Mouse (Mus musculus): ENCODE data around the gene Nkain4.
A peak's percentile ranks its signal among the peaks of the same experiment; 100 is the strongest.

The Nkain4 gene

DNA sequence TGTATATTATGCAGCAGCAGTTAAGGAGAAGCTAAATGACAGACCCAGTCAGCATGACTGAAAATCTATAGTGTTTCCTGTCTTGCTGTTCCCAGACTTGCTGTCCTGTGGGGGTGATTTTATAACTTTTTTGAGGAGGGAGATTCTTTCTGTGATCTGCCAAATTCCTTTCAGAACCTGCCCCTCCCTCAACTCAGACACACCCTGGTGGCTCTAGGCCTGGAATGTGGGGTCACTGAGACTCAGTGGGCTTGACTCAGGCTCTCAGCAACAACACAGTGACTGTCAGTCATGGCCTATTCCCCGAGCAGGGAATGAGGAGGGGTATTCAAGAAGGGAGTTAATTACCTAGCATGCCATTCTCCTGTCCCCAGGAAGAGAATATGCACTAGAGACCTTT, 4.6 kb downstream of the Nkain4 start:
- DNase-seq (ENCODE audit: low spot score): no peak

DNA sequence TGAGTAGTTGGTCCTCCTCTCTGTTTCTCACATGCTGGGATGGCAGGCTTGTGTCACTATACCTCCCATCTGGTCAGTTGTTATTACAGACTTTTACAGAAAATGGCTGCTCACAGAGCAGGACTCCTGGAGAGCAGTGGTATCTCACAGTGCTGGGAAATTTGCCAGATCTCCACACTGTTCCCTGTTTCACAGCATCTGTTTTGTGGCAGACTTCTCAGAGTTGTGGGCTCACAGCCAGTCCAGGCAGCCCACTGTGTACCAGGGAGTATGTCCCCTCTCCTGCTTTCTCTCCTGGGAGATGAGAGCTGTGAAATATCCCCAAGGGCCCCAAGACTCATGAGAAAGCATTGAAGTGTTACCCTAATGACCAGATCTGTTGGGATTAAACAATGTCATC, 12.6 kb downstream of the Nkain4 start:
- no peak for DNase-seq (ENCODE audit: low spot score)

DNA sequence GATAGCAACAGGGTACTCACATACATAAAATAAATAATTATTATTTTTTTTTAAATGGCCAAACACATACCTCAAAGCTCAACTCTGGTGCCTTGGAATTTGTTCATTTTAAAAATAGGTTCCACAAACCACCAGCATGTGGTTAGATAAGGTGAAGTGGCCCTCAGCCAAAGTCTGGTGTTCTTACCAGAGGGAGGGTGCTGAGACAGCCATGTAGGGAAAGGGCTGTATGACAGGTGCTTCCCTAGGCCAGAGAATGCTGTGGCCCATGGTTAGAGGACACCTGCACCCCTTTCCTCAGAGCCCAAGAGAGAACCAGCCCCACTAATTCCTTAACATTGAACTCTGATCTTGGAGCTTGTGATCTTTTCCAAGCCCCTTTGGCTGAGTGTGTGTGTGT, 14.3 kb downstream of the Nkain4 start:
- no peak for DNase-seq (ENCODE audit: low spot score)

DNA sequence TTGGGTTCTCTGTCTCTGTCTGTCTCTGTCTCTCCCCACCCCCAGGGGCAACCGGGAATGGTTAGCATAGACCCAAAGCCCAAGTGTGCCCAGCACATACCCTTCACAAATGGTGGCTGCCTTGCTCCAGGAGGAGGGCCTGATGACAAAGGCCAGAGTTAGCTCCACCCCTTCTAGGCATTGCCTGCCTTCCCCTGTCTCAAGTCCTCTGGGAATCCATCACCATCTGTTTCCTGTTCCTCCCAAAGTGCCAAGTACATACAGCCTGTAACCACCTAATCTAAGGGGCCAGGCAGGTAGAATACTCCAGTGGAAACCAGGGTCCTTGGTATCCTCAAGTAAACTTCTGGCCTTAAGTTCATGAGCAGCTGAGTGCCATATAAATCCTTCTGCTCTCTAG, 22.1 kb downstream of the Nkain4 start:
- no peak for DNase-seq (ENCODE audit: low spot score)

DNA sequence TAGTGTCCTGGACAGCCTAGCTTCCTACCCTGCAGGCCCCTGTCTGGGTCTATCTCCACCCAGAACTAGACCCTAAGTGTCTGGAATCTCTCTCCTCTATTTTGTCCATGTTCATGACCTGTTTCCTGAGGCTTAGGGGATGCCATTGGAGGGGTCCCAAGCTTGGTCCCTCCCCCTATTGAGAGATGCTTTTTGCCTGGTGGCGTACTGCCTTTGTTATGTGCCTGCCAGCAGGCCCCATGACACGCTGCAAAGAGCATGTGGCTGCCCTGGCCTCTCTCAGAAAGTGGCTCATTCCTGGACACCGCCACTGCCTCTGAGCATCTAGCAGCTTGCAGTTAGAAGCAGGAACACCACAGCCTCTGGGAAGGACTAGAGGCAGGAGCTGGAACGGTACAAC, 25.8 kb downstream of the Nkain4 start, which contains the start of gene Birc7:
TSS of gene Birc7 (plus strand) at position 301 of the 400 bp plus-strand sequence.
- no peak for DNase-seq (ENCODE audit: low spot score)

DNA sequence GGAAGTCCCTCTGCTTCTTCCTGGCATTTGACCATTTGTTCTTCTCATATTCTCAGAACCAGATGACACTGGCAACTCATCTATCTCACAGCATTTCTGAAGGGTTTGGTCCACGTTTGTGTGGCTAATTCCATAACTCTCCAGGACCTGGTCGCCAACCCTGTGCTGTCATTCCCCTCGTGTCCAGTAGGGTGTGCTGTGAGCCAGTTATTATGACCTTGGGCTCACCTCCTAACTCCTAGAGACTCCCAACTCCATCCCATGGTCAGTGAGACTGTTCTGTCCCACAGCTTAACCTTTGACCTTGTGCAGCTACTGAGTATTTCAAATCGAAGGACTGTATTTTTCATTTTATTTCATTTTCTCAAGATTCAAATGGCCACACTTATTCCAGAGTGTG, 29.3 kb downstream of the Nkain4 start:
- peak; percentile 86 for DNase-seq (ENCODE audit: low spot score)

DNA sequence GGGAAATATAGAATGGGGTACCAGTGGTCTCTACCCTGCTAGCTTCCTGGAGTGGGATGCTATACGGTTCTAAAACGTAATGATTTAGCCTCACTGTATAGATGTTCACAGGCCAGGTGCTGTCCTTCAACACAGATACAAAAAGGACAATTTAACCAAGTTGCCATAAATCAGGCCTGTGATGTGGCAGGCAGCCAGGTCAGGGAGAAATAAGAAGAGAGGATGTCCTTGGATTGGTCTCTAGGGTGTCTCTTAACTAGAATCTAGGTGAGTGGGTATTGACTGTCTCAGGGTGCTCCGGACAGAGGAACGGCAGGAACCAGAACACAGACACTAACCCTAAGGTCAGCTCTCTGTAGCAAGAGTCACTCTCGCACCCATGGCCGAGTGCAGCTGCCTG, 31.8 kb downstream of the Nkain4 start:
- peak; percentile 47 for DNase-seq (ENCODE audit: low spot score)

DNA sequence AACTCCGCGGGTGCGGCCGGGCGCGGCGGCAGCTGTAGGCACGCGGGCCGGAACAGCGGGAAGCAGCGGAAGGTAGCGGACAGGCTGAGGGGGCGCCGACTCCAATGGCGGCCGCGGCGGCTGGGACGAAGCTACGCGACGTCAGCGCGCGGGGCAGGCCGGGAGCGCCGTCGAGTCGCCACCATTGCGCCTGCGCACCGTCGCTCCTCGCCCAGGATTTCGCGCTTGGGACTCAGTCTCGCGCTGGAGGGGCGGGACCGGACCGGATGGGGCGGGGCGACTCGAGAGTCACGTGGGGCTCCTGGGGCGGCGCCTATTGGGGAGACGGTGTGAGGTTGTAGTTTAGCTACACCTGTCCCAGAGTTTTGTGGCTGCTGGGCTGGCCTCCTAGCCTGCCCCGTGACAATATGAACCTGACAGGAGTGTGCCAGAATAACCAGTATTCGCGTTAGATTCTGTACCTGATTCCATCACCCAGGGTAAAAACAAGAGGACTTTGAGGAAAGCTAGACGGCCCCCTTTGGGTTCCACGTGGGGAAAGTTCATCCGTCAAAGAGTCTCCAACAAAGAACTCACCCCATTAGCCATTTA, 33.6 kb downstream of the Nkain4 start, which contains the start of gene Ythdf1:
TSS of gene Ythdf1 (minus strand) at position 140 of the 591 bp plus-strand sequence.
- peak; percentile 100 for DNase-seq (ENCODE audit: low spot score)

DNA sequence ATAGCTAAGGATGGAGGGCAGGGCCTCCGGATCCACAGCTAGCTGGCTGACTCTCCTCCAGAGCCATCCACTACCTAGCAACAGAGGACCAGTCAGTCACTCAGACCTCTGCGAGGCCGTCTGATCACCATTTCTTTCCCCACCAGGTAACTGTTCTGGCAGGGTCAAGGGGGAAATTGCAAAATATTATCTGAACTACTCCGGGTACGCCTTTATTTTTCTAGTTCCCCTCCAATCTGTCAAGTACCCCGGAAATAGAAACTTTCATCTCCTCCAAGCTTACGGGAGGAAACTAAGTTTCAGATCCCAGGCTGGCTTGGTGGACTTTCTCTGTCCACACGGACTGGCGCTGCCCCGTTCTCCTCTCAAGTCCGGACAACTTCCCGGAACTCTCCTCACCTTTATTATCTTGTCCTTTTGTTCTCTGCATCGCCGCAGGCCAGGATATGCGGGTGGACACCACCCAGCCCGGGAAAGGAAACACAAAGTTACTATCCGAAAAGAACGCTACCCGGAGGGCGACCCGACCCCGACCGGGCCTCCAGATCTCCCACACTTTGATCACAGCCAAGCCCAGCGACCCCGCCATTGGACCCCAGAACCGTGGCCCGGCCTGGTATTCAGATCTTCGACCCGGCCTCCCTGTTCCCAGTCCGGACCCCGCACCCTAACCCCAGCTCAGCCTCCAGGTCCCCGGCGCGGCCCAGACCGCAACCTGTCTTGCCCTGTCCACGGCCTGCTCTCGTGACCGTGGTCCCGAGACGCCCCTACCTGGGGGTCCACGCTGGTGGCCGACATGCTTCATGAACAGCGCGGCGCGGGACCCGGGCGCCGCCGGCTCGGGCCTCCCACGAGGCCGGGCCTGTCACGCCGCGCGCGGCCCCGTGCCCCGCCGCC, 34.3 kb downstream of the Nkain4 start:
- DNase-seq (ENCODE audit: low spot score): peak; percentile 71

DNA sequence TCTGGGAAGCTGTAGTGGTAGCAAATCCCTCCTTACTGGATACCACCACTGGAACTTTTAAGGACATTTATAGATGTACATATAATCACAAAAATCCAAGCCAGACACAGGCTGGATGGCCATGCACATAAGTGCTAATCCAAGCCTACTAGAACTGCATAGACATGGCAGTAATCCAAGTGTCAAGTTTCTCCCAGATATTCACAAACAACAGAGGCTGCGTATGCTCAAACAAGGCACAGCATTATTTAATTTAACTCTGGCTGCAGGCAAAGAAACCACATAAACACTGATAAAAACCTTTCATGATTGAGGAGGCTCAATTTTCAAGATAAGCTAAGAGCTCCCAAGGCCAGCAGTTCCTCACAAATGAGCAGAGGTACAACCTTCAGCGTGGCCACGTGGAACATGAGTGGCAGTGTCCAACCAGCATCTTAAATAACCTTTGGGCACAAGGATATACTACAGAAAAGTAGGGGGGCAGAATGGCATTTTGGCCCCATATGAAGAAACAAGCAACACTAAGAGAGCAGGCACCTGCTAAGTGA, 38.5 kb downstream of the Nkain4 start:
- DNase-seq (ENCODE audit: low spot score): no peak

DNA sequence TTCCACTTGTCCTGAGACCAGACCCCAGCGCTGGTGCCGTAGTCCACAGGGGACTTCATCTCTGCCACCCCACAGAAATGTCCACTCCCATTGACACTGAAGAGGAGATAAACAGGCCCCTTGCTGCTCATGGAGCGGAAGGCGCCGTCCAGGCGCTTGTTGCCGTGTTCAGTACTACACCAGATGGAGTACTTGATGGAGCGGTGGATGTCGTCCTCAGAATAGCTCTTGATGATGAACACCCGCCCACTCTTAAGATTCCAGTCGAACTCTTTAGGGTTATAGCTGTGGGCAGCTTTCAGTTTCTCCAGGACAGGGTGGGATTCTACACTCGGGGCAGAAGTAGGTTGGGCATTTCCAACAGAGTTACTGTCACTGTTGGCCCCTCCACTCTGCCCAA, 43.6 kb downstream of the Nkain4 start:
- no peak for DNase-seq (ENCODE audit: low spot score)

DNA sequence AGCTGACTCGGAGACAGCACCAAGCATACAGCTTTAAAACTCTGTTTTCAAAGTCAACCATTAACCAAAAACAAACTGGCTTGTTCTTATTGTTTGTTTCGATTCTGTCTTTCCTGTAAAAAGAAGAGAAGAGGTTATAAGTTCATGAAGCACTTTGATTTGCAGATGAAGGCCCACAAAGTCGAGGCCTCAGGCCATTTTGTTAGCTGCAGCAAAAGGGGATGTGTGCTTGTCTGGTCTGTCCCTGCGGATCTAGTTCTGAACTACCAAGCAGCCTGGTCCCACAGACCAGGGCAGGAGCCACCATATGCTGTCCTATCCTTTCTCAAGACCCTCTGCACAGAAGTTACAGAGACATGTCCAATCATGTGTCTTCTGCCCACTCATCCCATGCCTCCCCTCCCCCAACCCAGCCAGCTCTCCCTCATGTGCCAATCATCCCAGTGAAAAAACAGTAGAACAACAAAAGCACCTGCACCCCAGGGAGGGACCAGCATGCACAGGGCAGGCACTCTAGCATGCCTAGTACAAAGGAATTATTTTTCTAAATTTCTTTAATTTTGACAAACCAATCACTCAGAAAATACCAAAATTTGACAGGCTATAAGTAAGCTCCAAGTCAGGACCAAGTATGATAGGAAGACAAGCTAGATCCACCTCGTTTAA, 48.8 kb downstream of the Nkain4 start:
- no peak for DNase-seq (ENCODE audit: low spot score)

DNA sequence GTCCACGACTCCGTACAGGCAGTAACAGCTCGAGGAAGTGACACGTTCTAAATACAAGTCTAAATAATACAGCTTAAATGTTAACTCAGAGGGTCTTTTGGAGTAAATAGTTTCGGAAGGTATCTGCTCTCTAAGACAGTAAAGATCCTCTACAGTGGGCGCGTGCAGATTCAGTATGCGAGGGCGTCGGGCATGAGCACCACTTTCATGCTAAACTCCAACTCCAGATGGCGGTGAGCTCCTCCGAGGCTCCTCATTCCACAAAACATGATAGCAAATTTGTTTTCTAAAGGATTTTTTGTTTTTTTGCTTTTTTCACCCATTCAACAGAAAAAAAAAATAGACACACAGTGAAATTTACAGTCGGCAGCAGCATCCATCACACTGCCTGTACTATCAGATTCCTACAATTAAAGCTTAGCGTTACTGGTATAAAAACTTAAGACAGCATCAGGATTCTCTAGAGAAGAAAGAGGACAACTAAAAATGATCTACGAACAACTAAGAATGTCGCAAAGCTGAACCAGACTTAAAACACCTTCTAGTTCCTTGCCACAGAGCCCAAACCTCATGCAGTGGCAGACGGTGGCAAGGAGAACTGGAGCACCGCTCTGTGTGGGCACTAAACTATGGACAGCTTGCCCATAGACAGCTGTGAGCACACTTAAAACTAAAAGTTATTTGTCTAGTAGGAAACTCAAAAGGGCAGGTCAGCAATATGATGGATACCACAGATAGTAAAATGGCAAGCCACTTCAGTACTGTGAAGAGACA, 49.9 kb downstream of the Nkain4 start:
- no peak for DNase-seq (ENCODE audit: low spot score)

DNA sequence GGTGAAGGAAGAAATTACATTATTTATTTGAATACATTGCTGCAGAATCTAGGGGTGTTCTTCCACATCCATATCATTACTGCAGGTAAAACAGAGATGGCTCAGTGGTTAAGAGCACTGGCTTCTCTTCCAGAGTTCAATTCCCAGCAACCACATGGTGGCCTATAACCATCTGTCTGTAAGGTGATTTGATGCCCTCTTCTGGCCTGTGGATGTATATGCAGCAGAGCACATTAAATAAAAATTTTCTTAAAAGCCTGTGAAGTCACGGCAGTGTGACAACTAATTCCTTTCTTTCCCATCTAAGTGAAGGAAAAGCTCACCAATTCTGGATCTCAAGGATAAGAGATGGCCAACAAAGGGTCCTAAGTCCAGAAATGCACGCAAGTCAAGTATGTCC, 52.4 kb downstream of the Nkain4 start:
- DNase-seq (ENCODE audit: low spot score): no peak

DNA sequence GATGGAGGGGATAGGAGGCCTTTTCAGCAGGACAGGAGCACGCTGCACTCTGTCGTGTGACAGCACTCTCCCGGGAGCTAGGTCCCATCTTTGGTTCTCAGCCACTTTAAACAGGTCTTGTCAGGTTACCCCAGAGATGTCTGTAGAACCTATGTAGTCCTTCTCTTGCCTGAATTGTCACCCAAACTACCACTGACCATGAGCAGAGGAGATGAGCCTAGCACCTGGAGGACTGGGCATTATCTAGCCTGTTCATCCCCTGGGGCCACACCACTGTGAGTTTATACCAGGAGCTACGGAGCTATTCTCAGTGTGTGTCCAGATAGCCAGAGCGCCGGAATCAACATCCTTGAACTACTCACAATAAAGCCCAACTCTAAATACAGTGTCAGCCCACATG, 56.6 kb downstream of the Nkain4 start:
- no peak for DNase-seq (ENCODE audit: low spot score)

DNA sequence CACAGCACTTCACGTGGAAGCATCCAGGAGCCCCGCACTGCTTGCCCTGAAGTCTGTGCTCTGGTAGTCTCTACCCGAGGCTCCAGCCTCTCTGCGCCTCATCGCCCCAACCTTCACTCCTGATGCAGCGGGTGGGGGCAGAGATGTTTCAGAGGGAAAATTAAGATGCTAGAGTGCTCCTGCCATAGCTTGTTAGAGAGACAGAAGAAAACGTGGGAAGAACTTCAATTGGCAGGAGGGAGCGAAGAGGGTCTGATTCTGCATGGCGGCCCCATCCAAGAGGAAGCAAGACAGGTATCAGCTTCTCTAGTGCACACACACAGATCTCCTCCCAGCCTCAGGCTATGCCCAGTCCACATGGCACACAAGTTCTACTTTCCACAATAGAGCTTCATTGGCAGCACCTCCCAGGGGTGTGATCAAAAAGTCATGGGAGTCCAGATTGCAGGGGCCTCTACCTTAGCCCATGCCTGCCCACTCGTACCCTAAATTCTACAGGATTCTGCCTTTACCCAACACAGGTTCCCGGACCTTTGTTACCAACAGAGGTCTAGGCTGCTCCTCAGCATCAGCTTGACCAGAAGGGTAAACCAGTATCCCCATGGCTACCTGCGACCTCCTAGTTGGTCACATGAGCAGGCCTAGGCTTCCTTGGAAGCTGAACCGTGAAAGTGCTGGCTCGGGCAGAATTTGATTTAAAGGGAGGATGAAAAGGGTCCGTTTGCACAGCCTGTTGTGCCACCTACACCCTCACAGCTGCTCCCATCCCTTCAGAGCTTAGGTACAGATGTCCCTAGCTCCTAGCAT, 57.5 kb downstream of the Nkain4 start:
- DNase-seq (ENCODE audit: low spot score): no peak

DNA sequence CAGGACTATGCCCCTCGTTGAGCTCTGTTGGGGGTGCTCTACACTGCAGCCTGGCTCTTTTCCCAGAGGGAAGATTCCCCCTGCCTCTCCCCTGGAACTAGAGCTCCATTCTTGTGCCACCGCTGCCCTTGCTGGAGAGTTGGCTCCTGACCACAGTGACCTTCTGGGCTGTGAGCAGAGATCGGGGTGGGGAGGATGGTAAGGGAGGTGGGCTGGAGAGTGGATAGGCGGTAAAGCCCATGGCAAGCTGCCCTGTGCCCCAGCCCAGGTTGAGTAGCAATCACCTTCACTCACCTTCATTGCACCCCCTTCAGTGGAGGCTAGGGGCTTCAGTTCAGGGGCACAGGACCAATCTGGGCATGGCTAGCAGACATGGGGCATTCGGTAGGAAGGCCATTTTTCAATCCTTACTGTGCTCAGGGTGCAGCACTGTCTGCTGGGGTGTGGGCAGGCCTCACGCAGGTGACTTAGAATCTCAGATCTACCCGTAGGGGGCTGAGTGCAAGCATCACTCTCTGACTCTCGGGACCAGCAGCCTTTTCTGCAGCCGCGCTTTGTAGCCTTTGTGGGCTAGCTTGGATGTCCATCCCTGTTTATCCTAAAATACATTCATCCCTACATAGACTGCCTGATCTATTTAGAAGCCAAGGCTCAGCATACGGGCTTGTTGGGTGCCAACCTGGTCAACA, 58.5 kb downstream of the Nkain4 start:
- DNase-seq (ENCODE audit: low spot score): no peak

DNA sequence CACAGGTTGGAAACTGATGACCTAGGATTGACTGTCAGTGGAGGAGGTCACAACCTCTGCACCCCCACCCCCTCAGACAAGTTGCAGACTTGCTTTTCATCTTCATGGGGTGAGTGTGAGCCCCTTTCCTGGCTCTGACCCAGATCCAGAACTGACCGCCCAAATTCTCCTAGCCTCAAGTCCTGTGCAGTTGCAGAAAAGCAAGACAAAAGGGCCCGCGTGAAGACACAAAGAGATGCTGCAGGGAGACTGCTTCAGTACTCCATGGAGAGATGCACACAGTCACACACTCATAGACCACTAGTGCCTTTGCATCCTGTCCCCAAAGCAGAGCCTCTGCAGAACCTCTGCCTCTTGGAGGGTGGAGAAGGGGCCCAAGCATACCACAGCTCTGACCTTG, 59.2 kb downstream of the Nkain4 start:
- no peak for DNase-seq (ENCODE audit: low spot score)

DNA sequence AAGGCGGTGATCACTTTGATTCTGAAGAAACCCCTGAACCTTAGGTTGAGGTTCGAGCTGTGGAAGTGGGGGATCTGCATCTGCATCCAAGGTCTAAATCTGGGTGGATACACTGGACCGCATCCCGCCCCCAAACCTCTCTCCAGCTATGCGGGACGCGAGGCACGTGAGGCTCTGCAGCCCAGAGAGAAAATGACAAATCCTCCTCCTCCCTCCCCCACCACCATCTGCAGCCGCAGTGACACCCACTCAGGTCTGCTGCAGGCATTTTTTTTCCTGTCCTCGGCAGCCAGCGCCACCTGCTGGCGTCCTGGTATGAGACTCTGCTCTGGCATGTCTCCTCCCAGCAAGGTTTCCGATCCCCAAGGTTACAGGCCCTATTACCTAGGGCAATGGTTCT, 59.8 kb downstream of the Nkain4 start:
- DNase-seq (ENCODE audit: low spot score): peak; percentile 76

DNA sequence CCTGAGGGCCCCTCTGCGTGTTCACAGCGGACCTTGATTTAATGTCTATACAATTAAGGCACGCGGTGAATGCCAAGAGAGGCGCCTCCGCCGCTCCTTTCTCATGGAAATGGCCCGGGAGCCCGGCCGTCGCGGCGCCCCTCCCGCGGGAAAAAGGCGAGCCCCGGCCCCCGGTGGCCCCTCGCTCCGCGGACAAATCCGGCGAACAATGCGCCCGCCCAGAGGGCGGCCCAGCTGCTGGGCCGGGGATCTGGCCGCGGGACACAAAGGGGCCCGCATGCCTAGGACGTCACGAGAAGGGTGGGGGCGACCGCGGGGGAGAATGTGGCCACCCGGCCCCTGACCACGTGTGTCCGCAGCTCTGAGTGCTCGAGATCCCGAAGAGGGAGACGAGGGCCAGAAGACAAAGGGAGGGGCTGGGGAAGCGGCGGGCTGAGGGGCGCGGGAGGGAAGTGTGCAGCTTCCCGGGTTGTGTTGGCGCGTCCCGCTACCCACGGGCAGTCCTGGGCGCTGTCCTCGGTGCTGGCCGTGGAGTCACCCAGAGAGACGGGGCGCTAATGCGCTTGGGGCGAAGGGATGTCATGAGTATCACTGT, 60.4 kb downstream of the Nkain4 start:
- peak; percentile 81 for DNase-seq (ENCODE audit: low spot score)

Measured in testis, postnatal 10 days (tissue).